Mouse (Mus musculus) bone marrow macrophage, adult 2 months (primary cell): ENCODE measurements around the gene Rasal2.

ENCODE experiments used
- CTCF ChIP-seq: IDR thresholded peaks from 2 replicates; pipeline ENCODE4 v1.5.1; 2012; ENCODE audit warnings: low read depth, mild to moderate bottlenecking, low read length, moderate library complexity
- POLR2A ChIP-seq: IDR thresholded peaks from 2 replicates; pipeline ENCODE4 v1.6.1; 2012; ENCODE audit warnings: mild to moderate bottlenecking, low read depth, low read length, borderline replicate concordance

- TF ChIP-seq CTCF (no peak), POLR2A (no peak)
Measured at GRCm38 (mm10) chr1:157370397-157370796, 42.0 kb downstream of the Rasal2 start.
